Mouse (Mus musculus) kidney, postnatal 0 days (tissue): ENCODE measurements around the gene 1190005I06Rik. TPM values are rescaled to one million over a fixed set of nuclear protein-coding genes. Genes with fewer than 3 reads are reported as not detected.

Source experiments
- ATAC-seq: fragments of 200-750 bp; cut with Nextera tagmentation; replicated peaks from 2 replicates; pipeline ENCODE4 v1.8.0; 2017; ENCODE audit warnings: low read depth, moderate number of reproducible peaks, moderate TSS enrichment, moderate library complexity; ENCODE audit not compliant: low FRiP score
- DNase-seq: peaks from one replicate; pipeline ENCODE4 v3.0.0-alpha.2; 2016; ENCODE audit warnings: low spot score
- H3K27ac ChIP-seq: fragments of 300-500 bp; sonication (generic); 2 replicates; pipeline ENCODE4 v1.5.1; 2014; ENCODE audit warnings: mild to moderate bottlenecking
- H3K27me3 ChIP-seq: fragments of 300-500 bp; sonication (generic); 2 replicates; pipeline ENCODE4 v1.6.1; 2014; ENCODE audit warnings: low read length, mixed read lengths; ENCODE audit not compliant: insufficient read depth
- H3K36me3 ChIP-seq: fragments of 300-500 bp; sonication (generic); 2 replicates; pipeline ENCODE4 v1.6.1; 2014; ENCODE audit warnings: low read length, mixed read lengths; ENCODE audit not compliant: insufficient read depth
- H3K4me1 ChIP-seq: fragments of 300-500 bp; sonication (generic); replicated peaks from 2 replicates; pipeline ENCODE4 v1.6.1; 2014; ENCODE audit warnings: antibody characterized with exemption, low read length, mixed read lengths; ENCODE audit not compliant: insufficient read depth
- H3K4me2 ChIP-seq: fragments of 300-500 bp; sonication (generic); 2 replicates; pipeline ENCODE4 v1.6.1; 2014; ENCODE audit warnings: mild to moderate bottlenecking, low read length, moderate library complexity, mixed read lengths
- H3K4me3 ChIP-seq: fragments of 300-500 bp; sonication (generic); replicated peaks from 2 replicates; pipeline ENCODE4 v1.5.1; 2014; ENCODE audit warnings: low read depth, low read length
- H3K9ac ChIP-seq: fragments of 300-500 bp; sonication (generic); 2 replicates; pipeline ENCODE4 v1.6.1; 2014; ENCODE audit warnings: low read depth, low read length
- H3K9me3 ChIP-seq: fragments of 300-500 bp; sonication (generic); replicated peaks from 2 replicates; pipeline ENCODE4 v1.6.1; 2016; ENCODE audit warnings: low read length, inconsistent platforms, mixed read lengths
- CTCF ChIP-seq: IDR thresholded peaks from 2 replicates; pipeline ENCODE4 v1.5.1; 2016; ENCODE audit warnings: antibody characterized with exemption, low read depth, mild to moderate bottlenecking, moderate library complexity
- WGBS: fragments of 180-500 bp; shearing (Covaris S2); extraction: QIAGEN DNeasy Blood & Tissue Kit; methylation state at CpG from one replicate; pipeline ENCODE4 v1.1.7; 2014; 5-methylcytosine and 5-hydroxymethylcytosine counted together
- polyA plus RNA-seq: library from polyadenylated mRNA; unstranded; fragments of >200 nt; fragmentation: Nextera tagmentation; extraction: Ambion mirVana; gene quantifications from 2 replicates; pipeline ENCODE4 v1.2.1, GENCODE M21; 2015

Gene 1190005I06Rik
- polyA plus RNA-seq, 1 experiment from 2014 or later, result 2.6 TPM

GRCm38 (mm10) chr8:120589921-120590320 is 57.5 kb downstream of the 1190005I06Rik start:
- Histone ChIP-seq H3K9ac (peak overlapping the region; percentile 55), H3K4me1 (peaks cover 10% of the 10 kb centered on the region), H3K27ac (peak overlapping the region; percentile 44; the same call in 1 of the 2 replicates), H3K27me3 (no peaks in the 10 kb centered on the region), H3K4me2 (peak overlapping the region; percentile 71), H3K36me3 (no peaks in the 10 kb centered on the region), H3K9me3 (no peaks in the 10 kb centered on the region), H3K4me3 (peak overlapping the region; percentile 47)
- 52% methylated on average over 2 of the region's 2 CpGs for WGBS
- ATAC-seq, result no peak
- no peak for DNase-seq
- no peak for TF ChIP-seq CTCF

GRCm38 (mm10) chr8:120588908-120589771 is 58.3 kb downstream of the 1190005I06Rik start, which contains the start of gene Gins2:
Gene Gins2, minus strand, starts transcription at chr8:120589304.
- TF ChIP-seq CTCF, result peak; percentile 40
- Histone ChIP-seq H3K4me1 (peaks cover 10% of the 10 kb centered on the region), H3K9me3 (no peaks in the 10 kb centered on the region), H3K4me2 (peak within 1 kb of the TSS; percentile 96), H3K27me3 (no peaks in the 10 kb centered on the region), H3K36me3 (no peaks in the 10 kb centered on the region), H3K27ac (peak within 1 kb of the TSS; percentile 65; the same call in 1 of the 2 replicates), H3K9ac (peak within 1 kb of the TSS; percentile 74), H3K4me3 (peak within 1 kb of the TSS; percentile 61)
- DNase-seq, result peak; percentile 100
- ATAC-seq, result peak; percentile 98
- WGBS, result under 1% methylated on average over 67 of the region's 67 CpGs

- no peaks in the 10 kb centered on the region for H3K27me3 ChIP-seq
- peaks cover 10% of the 10 kb centered on the region for H3K4me1 ChIP-seq
- no peak overlapping the region for H3K4me3 ChIP-seq
- H3K27ac ChIP-seq, result no peak overlapping the region
- H3K4me2 ChIP-seq, result no peak overlapping the region
- no peak for ATAC-seq
- DNase-seq, result no peak
- TF ChIP-seq CTCF, result no peak
- no peaks in the 10 kb centered on the region for H3K9me3 ChIP-seq
- no peak overlapping the region for H3K9ac ChIP-seq
- WGBS, result 92% methylated on average over 10 of the region's 10 CpGs
- H3K36me3 ChIP-seq, result peaks cover 13% of the 10 kb centered on the region; the same call in 1 of the 2 replicates
Measured at GRCm38 (mm10) chr8:120585521-120585920, 61.9 kb downstream of the 1190005I06Rik start.

GRCm38 (mm10) chr8:120581811-120582210 is 65.6 kb downstream of the 1190005I06Rik start:
- no peaks in the 10 kb centered on the region for H3K4me1 ChIP-seq
- H3K36me3 ChIP-seq, result peaks cover 46% of the 10 kb centered on the region
- no peak for DNase-seq
- TF ChIP-seq CTCF, result no peak
- WGBS, result 72% methylated on average over 8 of the region's 8 CpGs
- H3K27ac ChIP-seq, result 0 out of 2 replicates have a peak overlapping the region, but pooled peaks have one; percentile 36
- ATAC-seq, result no peak
- no peak overlapping the region for H3K9ac ChIP-seq
- H3K27me3 ChIP-seq, result no peaks in the 10 kb centered on the region
- H3K9me3 ChIP-seq, result no peaks in the 10 kb centered on the region
- no peak overlapping the region for H3K4me3 ChIP-seq
- H3K4me2 ChIP-seq, result no peak overlapping the region

GRCm38 (mm10) chr8:120581329-120581728 is 66.1 kb downstream of the 1190005I06Rik start:
- H3K4me2 ChIP-seq, result no peak overlapping the region
- 0 out of 2 replicates have a peak overlapping the region, but pooled peaks have one; percentile 36 for H3K27ac ChIP-seq
- no peak overlapping the region for H3K9ac ChIP-seq

GRCm38 (mm10) chr8:120580336-120581000 is 67.0 kb downstream of the 1190005I06Rik start:
- no peak for TF ChIP-seq CTCF
- Histone ChIP-seq H3K9ac (no peak overlapping the region), H3K27me3 (no peaks in the 10 kb centered on the region), H3K4me1 (peaks cover 6% of the 10 kb centered on the region; the same call in 1 of the 2 replicates), H3K9me3 (no peaks in the 10 kb centered on the region), H3K4me2 (no peak overlapping the region), H3K27ac (no peak overlapping the region), H3K4me3 (no peak overlapping the region), H3K36me3 (peaks cover 57% of the 10 kb centered on the region)
- ATAC-seq, result no peak
- 77% methylated on average over 8 of the region's 8 CpGs for WGBS
- no peak for DNase-seq

More at GRCm38 (mm10) chr8:120581329-120581728, 66.1 kb downstream of the 1190005I06Rik start:
- no peak for TF ChIP-seq CTCF
- Histone ChIP-seq H3K36me3 (peaks cover 51% of the 10 kb centered on the region), H3K9me3 (no peaks in the 10 kb centered on the region), H3K4me1 (no peaks in the 10 kb centered on the region; the same call in 1 of the 2 replicates), H3K27me3 (no peaks in the 10 kb centered on the region), H3K4me3 (no peak overlapping the region)
- DNase-seq (no peak), ATAC-seq (no peak)
- WGBS, result 82% methylated on average over 12 of the region's 12 CpGs
